Mouse (Mus musculus) kidney, adult 18-20 months (tissue): ENCODE data around the gene Psmb3.
"Not testable (repeated sequence)": the region's sequence is repeated elsewhere in the genome, so short reads cannot be mapped to it uniquely, and the experiment has no call there.

Experiments used
- DNase-seq: peaks from one replicate; pipeline ENCODE4 v3.0.0; 2021

The Psmb3 gene

DNA sequence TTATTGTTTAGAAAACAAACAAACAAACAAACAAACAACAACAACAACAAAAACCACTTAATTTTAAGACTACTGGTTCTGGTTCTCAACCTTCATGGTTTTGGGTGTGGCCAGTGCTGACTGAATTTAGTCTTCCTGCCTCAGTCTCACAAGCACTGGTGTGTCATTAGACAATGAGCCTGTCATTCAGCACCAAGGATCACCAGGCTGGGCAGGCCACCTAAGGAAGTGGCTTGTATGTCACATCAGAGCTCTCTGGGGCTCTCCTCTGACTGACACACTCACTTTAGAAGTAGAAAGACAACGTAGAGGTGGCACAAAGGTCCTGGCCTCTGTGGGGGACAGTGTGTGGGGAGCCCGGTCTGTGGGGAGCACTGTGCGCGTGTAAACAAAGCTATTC is 15.8 kb downstream of the Psmb3 start:
- no peak for DNase-seq

DNA sequence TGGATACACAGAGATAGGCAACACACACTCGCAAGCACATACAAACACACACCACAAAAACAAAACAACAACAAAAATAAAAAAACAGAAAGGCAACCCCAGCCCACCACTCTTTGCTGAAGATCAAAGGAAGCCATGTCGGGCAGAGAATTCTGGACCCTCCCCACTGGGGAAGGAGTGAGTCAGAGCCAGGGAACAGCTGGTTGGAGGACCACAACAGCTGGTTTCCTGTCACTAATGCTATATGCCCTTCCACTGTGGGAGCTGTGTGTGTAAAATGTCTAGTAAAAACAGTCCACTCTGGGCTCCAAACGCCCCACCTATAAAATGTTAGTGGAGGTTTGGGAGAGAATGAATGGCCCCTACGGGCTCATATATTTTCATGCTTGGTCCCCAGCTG is 18.1 kb downstream of the Psmb3 start:
- DNase-seq = no peak

DNA sequence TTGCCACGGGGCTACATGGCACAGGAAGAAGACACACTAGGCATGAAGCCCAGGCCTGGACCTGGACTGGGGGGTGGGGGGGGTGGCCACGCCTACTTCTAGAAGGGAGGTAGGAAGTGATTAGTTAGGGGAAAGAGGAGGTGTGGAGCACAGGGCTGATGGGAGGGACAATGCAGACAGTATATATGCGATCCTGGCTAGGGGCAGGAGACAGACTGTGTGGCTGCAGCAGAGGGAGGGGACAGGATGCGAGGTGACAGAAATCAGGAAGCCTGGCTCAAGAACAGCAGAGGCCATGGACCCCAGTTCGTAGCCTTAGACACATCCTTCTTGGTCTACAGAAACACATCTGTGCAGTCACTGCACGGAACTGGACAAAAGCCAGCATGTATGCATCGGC is 20.5 kb downstream of the Psmb3 start:
- DNase-seq = no peak

DNA sequence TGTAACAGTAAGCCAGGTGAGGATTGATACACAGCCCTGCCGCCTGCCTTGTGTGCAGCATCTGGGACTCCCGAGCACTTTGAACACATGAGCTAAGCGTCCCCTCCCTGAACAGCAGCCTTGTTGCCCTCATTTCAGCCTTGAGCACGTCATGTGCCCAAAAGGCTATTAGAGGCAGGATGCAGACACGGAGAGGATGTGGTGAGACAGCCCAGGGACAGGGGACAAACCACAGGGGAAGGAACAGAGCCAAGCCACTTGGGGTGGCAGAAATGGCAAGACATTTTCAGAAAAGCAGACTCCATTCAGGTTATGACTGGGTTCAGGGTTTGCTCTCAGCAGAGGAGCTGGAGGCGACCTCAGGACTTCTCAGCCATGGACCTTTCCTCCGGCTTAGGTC is 25.1 kb downstream of the Psmb3 start:
- DNase-seq = no peak

DNA sequence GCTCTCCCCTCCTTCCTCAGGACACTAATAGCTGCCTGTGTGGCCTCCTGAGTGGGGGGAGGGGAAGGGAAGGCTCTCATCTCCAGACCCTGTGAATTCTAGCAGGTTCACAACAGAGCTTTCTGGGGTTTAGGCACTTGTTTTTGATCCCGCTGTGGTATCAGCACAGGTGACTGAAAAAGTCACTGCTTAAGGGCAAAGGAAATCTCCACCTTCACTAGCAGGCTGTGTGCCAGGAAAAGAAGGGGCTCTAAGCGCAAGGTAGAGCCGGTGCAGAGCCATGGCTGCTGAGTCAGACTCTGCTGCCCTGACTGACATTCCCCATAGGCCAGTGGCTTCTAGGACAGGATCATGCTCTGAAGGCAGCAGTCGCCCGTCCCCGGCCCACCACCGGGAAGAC is 25.5 kb downstream of the Psmb3 start:
- DNase-seq = no peak

DNA sequence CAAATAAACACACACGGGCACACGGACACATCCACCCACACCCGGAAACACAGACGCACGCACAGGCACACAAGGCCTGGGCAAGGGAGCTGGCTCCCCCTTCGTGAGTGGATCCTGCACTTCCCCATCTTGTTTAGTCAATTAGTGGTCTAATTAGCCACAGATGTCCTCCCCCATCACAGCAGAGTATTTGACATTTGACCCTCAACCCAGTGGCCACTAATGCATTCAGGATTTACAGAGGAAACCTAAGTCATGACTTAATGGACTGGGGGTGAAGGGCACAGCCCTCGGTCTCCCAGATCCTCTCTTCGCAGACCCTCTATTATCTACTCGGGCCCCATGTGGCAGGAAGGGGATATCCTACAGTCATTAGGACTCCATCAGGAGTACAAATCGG is 30.5 kb downstream of the Psmb3 start:
- no peak for DNase-seq

DNA sequence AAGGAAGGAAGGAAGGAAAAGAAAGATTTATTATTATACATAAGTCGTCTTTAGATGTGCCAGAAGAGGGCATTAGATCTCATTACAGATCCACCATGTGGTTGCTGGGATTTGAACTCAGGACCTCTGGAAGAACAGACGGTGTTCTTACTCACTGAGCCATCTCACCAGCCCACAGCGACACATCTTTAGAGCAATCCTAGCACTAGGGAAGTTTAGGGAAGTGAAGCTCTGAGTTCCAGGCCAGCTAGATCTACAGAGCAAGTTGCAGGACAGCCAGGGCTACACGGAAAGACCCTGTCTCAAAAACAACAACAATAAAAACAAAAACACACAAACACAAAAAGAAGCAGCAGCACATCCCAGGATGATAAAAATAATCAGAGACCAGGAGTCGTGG is 31.6 kb downstream of the Psmb3 start:
- DNase-seq = not testable (repeated sequence)

DNA sequence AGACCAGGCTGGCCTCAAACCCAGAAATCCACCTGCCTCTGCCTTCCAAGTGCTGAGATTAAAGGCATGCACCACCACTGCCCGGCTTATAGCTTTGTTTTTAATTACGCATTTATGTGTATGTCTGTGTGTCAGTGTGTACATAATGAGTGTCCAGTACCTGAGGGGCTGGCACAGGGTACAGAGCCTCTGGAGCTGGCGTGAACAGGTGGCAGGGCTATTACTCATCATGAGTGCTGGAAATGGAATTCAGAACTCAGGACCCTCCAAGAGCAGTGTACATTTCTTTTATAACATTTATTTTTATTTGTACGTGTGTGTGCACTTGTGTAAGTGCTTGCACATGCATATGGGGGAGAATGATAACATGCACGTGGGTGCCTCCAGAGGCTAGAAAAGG is 33.4 kb downstream of the Psmb3 start:
- no peak for DNase-seq

DNA sequence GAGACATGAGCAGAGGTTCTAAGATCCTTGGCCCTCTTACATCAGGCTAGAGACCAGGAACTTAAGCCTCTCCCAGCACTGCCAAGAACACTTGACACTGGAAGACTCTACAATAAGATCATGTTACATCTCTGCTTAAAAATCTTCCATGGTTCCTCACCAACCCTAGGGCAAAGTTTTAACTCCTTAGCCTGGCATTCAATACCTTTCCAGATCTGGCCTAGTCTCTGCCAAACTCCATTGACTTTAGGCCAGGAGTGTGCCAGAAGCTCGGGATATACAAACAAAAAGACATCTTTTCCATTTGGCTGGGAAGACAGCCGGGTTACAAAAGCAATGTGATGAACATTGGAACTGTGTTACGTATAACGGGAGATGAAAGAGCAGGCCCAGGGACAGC is 34.4 kb downstream of the Psmb3 start:
- DNase-seq = no peak

DNA sequence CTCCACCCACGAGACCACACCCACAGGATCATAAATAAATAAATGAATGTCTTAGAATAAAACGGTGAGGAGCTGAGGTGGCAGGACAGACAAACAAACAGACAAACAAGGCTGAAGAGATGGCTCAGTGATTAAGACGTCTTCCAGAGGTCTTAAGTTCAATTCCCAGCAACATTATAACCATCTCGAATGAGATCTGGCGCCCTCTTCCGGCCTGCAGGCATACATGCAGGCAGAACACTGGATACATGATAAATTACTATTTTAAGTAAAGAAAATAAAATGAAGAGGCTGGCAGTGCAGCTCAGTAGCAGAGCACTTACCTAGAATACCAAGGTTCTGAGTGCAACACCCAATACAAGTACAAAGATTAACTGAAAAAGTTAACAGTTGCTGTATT is 35.5 kb downstream of the Psmb3 start:
- no peak for DNase-seq

DNA sequence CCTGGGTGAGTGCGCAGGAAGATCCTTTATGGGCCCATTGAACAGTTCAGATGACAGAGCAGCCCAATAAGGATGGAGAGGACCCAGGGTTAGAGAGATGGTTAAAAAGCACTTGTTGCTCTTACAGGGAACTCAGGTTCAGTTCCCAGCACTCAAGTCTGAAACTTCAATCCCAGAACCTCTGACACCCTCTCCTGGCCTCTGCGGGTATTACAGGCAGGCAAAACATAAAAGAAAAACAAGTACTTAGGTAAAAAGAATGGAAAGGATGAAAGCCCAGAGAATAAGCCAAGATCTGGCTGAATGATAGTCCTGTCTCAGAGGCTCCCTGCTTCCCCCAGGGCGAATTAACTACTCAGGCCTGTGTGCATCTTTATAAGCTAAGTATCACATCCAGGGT is 36.0 kb downstream of the Psmb3 start:
- no peak for DNase-seq

DNA sequence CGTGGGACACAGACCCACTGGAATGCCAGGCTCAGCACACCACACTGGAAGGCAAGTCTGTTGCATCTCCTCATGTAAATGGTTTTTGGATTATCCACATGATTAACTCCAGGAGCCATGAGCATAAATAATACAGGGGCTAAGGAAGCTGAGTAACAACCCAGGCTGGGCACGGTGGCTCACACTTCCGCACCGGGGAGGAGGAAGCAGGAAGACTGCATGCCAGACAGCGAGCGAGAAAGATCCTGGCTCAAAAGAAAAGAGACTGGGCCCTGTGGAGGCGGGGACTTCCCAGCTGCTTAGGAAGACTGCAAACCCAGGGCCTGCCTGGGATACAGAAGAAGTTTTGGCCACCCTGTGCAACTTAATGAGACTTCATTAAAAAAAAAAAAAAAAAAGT is 37.0 kb downstream of the Psmb3 start:
- peak; percentile 46 for DNase-seq

DNA sequence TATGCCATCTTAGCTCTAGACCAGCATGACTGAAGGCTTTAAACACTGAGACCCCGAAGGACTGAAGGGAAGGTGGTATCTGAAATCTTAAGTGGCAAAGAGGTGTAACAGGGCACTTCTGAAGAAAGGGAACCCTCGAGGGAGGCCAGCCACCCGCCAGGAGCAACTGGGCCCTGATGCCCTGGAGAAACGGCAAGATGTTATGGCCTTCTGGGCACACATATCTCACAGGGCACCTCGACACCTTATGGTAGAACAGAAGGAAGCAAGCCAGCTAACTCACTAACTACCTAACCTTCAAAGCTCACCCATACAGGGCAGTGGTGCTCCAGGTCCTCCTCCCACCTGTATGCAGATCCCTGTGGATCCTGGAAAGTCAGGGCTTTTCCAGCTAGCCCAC is 39.0 kb downstream of the Psmb3 start:
- DNase-seq = no peak

DNA sequence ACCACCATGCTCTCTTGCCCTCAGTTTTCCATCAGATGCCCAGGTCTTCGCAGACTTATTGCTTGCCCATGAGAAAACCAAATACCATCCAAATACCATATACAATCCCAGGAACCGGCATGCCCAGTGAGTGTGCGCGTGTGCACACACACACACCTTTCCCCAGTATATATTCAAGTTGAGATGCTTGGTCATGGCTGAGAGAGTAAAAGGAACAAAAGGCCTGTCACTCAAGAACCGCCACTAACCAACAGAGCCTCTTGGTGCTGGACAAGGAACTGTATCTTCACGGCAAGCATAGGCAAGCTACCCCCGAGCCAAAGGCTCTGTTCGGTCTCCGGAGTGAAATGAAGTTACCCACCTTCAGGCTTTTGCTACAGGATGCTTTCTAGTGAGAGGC is 39.4 kb downstream of the Psmb3 start:
- no peak for DNase-seq

DNA sequence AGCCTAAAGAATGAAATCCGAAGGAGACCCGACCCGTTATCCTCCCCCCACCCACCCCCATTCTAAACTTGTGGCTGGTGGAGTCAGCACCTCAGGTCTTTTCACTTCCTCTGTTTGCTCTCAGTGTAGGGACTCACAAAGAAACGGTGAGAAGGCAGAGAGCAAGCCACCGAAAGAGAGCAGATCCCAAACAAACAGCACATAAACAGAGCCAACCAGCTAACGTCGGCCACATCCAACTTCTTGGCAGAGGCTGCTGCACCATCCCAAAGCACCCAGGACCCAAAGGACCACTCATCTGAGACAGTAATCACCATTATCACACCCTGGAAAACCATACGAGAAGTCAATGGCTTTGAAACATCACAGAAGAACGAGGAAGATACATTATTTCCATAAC is 40.2 kb downstream of the Psmb3 start:
- DNase-seq = no peak

DNA sequence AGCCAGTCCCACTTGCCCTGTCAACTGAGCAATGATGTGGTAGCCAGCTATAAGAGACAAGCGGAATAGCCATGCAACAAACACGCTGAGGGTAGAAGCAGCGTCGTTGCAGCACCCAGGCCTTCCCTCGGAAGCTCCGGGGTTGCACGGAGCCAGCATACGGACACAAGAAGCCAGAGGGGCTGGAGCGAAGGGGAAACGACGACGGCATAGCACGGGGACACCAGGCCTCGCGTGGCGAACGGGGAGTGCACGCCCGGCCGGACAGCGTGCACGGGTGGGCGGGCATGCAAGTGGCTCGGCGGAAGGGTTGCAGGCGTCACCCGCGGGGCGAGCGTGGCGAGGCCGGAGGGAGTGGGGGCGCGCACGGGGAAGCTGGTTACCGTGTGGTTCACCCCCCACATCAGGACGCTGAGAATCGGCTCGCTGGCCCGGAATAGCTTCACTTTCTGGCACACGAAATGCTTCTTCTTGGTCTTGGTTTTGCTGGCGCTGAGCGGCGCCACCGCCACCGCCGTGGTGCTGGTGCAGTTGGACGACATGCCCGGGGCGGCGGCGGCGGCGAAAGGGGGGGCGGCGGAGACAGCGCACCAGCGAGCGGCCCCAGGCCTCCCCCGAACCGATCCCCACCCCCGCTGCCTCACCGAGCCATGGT is 41.0 kb downstream of the Psmb3 start, which contains the start of gene Pip4k2b:
TSS of gene Pip4k2b (minus strand) at position 642 of the 655 bp plus-strand sequence.
- no peak for DNase-seq

DNA sequence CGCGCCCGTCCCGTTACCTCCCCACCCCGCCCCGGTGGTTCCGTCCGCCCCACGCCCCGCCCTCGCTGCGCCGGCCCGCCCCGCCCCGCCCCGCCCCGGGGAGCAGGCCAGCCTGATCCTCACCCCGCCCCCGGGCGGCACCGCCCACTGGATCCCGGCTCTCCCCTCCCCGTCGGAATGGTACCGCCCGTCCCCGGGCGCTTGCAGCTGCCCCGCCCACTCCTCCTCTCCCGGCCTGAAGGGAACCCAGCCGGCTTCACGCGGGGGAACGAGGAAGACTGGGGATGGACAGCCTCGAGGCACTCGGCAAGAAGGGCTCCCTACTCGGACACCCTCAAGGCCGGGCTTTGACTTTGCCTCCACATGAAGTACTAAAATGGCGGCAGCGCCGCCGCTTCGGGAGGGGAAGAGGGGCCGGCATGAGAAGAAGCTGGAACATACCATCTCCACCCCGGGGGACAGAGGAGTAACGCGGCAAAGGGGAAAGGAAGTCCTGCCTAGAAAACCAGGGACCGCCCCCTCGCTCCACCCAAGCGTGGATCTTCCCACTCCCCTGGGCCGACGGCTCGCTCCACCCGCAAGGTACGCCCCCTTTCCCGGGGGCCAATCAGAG is 41.6 kb downstream of the Psmb3 start:
- DNase-seq = peak; percentile 100

DNA sequence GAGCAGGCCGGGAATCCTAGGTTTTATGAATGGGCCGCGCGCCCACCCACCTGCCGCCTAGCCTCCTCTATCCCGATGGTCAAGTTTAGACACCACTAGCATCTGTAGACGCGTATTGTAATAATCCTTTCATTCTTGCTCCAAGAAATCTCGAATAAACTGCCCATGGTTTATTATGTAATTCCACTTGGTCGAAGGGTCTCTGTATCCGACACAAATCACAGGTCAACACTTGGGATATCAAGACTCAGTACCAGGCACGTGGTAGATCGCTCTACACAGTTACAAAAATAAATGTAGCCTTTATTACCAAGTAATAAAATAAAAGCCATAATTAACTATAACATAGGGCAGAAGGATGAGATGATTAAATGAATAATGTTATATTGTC is 42.1 kb downstream of the Psmb3 start:
- DNase-seq = no peak

DNA sequence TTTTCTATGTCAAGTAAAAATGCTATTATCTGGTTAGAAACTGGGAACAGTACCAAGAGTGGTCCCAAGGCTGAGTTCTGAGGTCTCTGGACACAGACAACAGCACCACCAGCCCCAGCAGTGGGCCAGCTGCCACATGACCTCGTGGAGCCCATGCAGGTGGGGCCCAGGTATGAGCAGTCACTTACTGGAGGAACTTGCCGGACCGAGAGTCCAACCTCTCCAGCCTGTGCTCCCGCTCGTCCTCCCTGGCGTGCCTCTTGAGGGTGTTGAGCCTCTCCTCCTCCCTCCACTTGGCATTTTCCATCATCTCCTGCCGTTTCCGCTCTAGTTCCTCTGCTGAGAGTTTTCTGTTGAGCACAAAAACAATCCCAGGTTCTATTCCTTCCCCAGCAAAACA is 44.6 kb downstream of the Psmb3 start:
- DNase-seq = no peak

DNA sequence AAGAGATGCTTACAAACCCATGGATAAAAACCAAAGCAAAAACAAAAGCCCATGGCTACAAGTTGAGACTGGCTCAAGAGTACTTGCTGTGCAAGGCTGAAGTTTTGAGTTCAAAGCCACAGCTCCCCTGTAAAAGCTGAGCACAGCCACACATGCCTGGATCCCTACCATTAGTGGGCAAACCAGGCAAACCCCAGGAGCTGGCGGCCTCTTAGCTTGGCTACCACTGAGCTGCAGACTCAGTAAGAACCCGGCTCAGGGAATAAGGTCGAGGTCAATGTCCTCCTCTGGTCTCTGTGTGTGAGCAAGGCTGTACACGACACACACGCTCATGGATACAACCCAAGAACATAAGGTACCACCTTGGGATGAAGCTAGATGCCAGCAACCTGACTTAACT is 45.3 kb downstream of the Psmb3 start:
- no peak for DNase-seq

DNA sequence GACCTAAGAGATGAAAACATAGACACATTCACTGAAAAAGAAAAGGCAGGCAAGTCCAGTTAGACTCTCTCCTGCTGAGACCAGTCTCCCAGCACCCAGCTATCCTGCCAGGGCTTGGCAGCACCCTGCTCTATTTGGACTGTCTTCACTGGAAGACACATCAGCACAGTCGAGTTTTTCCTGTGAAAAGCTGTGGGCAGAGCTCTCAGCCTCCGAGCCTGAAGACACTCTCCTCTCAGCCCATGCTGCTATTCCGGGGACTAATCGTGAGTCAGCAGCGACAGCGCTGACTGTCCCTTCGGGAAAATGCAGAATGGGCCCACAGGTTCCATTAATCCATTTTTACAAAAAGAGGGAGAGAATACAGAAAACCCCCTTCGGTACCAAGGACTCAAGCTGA is 50.1 kb downstream of the Psmb3 start:
- DNase-seq = no peak

DNA sequence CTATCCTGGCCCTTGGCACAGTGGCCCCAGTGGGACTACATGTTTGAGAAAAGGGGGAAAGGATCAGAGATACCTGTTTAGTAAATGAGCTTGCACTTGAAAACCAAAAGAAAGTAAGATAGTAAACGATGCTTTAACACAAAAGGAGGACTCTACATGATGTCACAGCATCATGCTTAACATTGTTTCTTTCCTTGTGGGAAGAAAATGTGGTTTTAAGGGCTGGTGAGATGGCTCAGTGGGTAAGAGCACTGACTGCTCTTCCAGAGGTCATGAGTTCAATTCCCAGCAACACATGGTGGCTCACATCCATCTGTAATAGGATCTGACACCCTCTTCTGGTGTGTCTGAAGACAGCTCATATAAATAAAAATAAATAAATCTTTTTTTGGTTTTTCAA is 54.9 kb downstream of the Psmb3 start:
- DNase-seq = no peak

DNA sequence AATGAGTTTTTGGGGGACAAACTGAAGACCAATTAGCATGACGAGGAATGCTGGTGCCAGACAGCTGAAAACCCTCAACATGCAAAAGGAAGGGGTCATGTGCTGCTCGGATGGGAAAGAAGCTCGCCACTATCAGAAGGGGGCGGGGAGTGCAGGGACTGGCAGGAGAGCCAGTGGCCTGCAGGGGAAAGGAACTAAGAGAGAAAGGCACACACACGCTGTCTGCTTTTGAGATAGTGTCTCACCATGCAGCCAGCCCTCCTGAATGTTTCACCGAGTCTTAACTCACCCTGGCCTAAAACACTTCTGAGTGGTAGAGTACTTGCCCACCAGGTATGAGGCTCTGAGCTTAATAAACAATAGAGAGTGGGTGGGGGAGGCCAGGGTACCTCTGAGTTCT is 55.7 kb downstream of the Psmb3 start:
- DNase-seq = no peak

DNA sequence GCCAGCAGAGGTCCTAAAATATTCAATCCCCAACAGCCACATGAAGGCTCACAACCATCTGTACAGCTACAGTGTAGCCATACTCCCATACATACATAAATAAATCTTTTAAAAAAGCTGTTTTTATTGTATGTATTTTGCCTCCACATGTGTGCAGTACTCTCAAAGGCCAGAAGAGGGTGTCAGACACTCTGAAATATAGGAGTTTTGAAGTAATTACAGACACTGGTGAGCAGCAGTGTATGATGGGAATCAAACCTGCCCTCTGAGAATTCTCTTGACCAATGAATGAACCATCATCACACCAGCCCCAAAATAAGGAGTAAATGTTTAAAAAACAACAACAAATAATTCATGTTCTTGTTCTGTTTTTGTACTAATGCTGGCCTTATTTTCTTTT is 58.4 kb downstream of the Psmb3 start:
- DNase-seq = no peak
